Mouse (Mus musculus) brain, embryonic 18.5 days (tissue): ENCODE measurements at regions not wholly inside any gene's neighbourhood (a gene's known extent, or its start where the extent isn't known, plus 50 kb on each side); places are given as distances from the start of the nearest gene placed in this dataset.

Experiments
- DNase-seq: peaks from one replicate; pipeline ENCODE4 v3.0.0-alpha.2; 2012; ENCODE audit warnings: low read depth, low spot score

DNA sequence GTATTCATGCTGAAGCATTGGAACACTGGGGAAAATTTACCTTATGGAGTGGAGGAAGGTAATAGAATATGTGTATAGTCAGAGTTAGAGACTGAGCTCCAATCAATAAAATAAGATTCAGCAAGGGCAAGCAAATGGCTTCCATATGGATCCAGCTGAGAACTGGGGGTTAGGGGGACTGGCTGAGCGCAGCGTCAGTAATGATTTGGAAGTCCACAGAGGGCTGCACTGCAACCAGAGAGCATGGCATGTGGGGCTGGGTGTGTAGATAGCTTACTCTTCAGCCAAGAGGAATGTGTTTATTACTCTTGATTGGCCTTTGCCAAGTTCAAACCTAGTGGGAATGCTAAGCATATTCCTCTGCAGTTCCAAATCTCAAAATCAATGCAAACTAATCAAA, 55.8 kb upstream of the Ccn6 start:
- no peak for DNase-seq

GRCm38 (mm10) chr10:39218151-39218550, 54.6 kb upstream of the Ccn6 start:
- DNase-seq, result no peak

GRCm38 (mm10) chr10:39216142-39216904, 52.7 kb upstream of the Ccn6 start:
- DNase-seq, result no peak

DNA sequence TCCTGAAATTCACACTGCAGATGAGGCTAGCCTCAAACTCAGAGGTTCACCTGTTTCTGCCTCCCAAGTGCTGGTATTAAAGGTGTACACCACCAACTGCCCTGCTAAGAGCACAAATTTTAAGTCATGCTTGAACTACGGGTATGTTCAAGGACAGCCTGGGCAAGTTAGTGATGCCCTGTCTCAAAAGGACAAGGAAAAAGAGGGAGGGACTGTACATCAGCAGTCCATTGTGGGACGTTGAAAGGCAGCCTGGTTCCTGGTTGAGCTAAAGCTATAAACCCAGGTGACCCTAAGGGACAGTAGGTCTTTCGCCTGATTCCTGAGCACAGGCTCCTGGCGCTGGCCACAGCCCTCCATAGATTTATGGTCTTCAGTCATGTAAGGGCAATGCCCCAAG, 51.0 kb upstream of the Ccn6 start:
- DNase-seq, result no peak
